Mouse (Mus musculus): ENCODE results near the gene Rbp1.

Gene Rbp1

GRCm38 (mm10) chr9:98424725-98425210 lies 2.0 kb downstream of the Rbp1 start:
- peak; percentile 21 to 57 for DNase-seq (ENCODE audit: inconsistent age in 2 of 2, low spot score in 1 of 2)

DNA sequence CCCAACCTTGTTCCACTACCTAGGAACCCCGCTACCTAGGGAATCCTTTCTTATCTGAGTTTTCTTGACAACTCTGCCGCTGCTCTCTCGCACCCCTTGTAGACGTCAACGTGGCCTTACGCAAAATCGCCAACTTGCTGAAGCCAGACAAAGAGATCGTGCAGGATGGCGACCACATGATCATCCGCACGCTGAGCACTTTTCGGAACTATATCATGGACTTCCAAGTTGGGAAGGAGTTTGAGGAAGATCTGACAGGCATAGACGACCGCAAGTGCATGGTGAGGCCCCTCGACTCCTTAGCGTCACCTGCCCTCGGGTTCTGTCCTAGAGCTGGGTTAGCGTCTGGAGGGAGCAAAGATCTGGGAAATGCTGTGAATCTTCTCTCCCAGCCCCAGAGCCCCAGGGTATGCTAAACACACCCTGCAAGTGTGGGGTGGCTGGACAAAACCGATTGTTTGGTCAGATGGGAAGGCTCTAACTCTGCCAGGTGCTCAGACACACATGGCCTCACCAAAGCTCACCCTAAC lies 2.7 kb downstream of the Rbp1 start:
- no peak for DNase-seq (ENCODE audit: inconsistent age in 2 of 2, low spot score in 1 of 2)

DNA sequence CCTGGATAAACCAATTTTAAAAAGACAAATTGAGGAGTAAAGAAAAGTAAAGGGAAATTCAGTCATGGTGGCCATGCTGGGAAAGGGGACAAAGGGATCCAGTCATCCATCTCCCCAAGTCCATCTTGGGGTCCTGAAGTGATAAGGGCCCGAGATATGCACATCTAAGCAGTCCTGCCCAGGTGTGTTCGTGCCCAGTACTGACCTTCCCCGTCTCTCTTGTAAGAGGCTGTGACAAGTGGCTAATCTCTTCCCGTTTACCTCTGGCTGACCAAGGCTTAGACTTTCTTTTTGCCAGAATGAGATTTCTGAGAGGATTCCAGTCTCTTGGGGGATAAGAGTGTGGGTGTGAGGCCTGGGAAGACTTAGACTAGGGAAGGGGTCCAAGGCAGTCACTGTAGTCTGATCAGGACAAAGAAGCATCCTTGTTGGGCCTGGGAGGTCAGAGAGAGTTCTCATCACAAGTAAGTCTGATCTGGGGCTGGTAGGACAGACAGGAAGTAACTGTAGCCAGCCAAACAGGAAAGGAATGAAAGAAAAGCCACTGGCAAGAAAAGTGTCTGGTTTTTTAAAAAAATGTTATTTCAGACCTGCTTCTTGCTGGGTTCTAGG lies 5.3 kb downstream of the Rbp1 start:
- no peak for DNase-seq (ENCODE audit: inconsistent age in 2 of 2, low spot score in 1 of 2)

GRCm38 (mm10) chr9:98428783-98429182 lies 6.0 kb downstream of the Rbp1 start:
- DNase-seq (ENCODE audit: inconsistent age in 2 of 2, low spot score in 1 of 2): peak in 1 of 2 experiments; percentile 42

- peak; percentile 36 to 46 for DNase-seq (ENCODE audit: inconsistent age in 2 of 2, low spot score in 1 of 2)
Observed at GRCm38 (mm10) chr9:98429806-98430205, 7.0 kb downstream of the Rbp1 start.

- DNase-seq (ENCODE audit: inconsistent age in 2 of 2, low spot score in 1 of 2): no peak
Observed at GRCm38 (mm10) chr9:98430528-98430927, 7.8 kb downstream of the Rbp1 start.

- no peak for DNase-seq (ENCODE audit: inconsistent age in 2 of 2, low spot score in 1 of 2)
Observed at GRCm38 (mm10) chr9:98433021-98433420, 10.3 kb downstream of the Rbp1 start.

DNA sequence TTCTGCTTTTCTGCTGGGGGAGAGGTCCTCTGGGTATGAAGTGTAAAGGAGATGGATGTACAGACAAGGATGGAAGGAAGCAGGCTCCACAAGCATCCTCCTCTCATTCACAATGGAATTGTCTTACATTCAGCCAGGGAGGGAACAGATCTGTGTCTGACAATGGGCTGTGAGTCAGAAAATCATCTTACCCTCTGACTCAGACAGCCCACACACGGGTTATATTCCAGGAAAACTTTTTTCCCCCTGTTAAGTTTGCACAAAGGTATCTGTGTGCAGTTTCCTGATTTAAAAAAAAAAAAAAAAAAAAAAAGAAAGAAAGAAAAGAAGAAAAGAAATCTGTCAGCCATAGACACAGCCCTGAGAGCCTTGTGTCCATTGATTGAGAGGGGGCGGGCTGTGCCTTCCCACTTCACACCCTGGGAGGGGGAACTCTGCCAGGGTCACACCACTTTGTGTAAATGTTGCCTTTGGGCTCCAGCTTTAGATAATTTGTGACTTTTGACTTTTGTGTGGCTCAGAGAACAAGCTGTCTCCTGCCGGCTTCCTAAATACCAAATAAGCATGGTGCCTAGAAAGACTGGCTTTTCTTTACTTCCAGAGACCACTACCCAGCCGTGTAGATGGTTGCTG lies 11.3 kb downstream of the Rbp1 start:
- DNase-seq (ENCODE audit: inconsistent age in 2 of 2, low spot score in 1 of 2): no peak

- DNase-seq (ENCODE audit: inconsistent age in 2 of 2, low spot score in 1 of 2): no peak
Observed at GRCm38 (mm10) chr9:98437819-98438218, 15.1 kb downstream of the Rbp1 start.

- DNase-seq (ENCODE audit: inconsistent age in 2 of 2, low spot score in 1 of 2): no peak
Observed at GRCm38 (mm10) chr9:98439091-98439490, 16.3 kb downstream of the Rbp1 start.

- DNase-seq (ENCODE audit: inconsistent age in 2 of 2, low spot score in 1 of 2): peak in 1 of 2 experiments; percentile 66
Observed at GRCm38 (mm10) chr9:98442638-98443037, 19.9 kb downstream of the Rbp1 start.

DNA sequence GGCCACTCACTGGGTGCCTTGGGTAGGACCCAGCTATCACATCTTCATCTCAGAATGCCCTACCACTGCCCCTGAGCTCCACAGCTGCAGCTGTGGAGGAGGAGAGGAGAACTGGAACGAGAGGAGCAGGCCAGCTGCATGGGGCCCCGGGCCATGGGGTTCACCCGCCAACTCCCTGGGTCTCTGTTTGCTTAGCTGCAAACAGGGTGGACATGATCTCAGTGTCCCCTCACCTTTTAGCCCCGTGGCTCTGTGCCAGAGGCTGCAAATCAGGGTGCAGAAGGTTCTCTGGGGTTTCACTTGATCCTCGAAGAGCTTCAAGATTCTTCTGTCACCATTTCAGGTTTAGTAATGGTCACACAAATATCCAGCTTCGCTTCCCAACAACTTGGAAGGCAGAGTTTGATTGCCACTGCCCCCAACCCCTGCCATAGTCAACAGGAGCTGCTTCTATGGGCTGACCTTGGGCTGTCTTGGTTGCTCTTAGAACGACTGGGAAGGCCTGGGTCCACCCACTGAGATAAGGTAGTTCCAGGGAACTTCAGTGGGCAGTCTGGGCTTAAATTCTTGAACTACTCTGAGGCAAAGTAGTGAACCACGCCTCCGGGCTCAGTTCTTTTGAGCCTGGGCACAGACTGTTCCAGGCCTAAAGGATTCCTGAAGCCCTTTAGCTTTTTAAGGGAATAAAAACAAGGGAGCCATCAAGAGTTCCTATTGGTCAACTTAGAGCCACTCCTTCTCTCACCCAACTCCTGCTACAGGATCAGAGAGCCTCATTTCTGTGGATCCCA lies 22.8 kb downstream of the Rbp1 start:
- DNase-seq (ENCODE audit: inconsistent age in 2 of 2, low spot score in 1 of 2): peak; percentile 20 to 28

DNA sequence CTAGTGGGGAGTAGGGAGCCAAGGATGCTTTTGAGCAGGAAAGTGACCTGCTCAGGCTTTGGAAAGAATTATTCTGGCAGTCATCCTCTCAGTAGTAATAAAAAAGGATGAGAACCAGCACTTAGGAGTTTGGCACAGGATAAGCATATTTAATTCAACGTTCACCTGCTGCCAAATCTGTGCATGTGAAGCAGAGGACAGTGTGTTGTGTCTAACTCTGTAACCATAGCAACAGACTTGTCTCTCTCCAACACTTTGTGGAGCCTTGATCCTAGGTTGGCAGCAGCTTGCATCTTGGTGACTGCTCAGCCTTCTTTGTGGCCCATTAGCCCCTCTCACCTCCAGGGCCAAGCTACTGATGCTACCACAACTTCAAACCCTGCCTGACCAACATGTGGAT lies 28.2 kb downstream of the Rbp1 start:
- no peak for DNase-seq (ENCODE audit: inconsistent age in 2 of 2, low spot score in 1 of 2)

DNA sequence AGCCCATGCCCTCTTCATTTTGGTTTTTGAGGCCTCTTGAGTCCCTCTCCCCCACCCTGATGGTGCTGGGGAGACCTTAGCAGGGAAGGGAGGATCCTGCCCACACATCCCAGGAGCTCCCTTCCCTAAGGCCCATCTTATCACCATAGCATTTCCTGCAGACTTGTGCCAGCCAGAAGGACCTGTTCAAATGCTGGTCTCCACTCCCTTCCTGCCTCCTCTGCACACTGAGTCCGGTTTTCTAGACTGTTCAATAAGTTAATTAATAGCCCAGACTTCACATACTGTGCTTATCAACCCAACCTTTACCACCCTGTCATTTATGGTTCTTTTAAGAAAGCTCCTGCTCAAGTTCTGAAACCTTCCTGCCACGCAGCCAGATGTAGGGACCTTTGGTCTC lies 43.9 kb downstream of the Rbp1 start:
- DNase-seq (ENCODE audit: inconsistent age in 2 of 2, low spot score in 1 of 2): no peak

- DNase-seq (ENCODE audit: inconsistent age in 2 of 2, low spot score in 1 of 2): no peak
Observed at GRCm38 (mm10) chr9:98480172-98480749, 57.5 kb downstream of the Rbp1 start.

GRCm38 (mm10) chr9:98482256-98482655 lies 59.5 kb downstream of the Rbp1 start:
- DNase-seq (ENCODE audit: inconsistent age in 2 of 2, low spot score in 1 of 2): no peak

GRCm38 (mm10) chr9:98485020-98485419 lies 62.3 kb downstream of the Rbp1 start:
- DNase-seq (ENCODE audit: inconsistent age in 2 of 2, low spot score in 1 of 2): no peak

DNA sequence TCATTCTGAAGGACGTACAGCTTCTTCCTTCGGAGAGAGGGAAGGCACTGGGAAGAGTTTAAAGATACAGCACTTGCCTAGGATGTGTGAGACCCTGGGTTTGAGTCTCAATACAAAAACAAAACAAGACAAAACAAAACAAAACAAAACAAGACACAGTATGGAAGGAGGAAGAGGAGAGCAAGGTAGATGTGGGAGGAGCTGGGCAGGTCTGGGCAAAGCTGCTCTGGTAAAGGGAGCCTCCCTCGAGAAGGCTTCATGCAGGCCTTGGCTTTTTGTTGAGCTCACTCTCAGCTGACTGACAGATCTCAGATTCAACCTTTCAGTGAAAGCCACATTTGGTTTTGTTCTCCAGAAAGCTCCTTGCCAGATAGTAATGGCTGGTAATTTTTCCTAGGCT lies 63.1 kb downstream of the Rbp1 start, which contains the start of gene Rbp2:
Gene Rbp2, plus strand, starts transcription at position 301 of the 400 bp plus-strand sequence.
- no peak for DNase-seq (ENCODE audit: inconsistent age in 2 of 2, low spot score in 1 of 2)

GRCm38 (mm10) chr9:98487273-98487672 lies 64.5 kb downstream of the Rbp1 start:
- no peak for DNase-seq (ENCODE audit: inconsistent age in 2 of 2, low spot score in 1 of 2)

GRCm38 (mm10) chr9:98489532-98489931 lies 66.8 kb downstream of the Rbp1 start:
- no peak for DNase-seq (ENCODE audit: inconsistent age in 2 of 2, low spot score in 1 of 2)

- DNase-seq (ENCODE audit: inconsistent age in 2 of 2, low spot score in 1 of 2): no peak
Observed at GRCm38 (mm10) chr9:98490128-98490527, 67.4 kb downstream of the Rbp1 start.

Measured in adrenal gland, adult (tissue).